Mouse (Mus musculus) neural tube, embryonic 13.5 days (tissue): ENCODE data around the gene Ifnz. TPM values are rescaled to one million over a fixed set of nuclear protein-coding genes. Genes with fewer than 3 reads are reported as not detected.
"Not testable (repeated sequence)": the region's sequence is repeated elsewhere in the genome, so short reads cannot be mapped to it uniquely, and the experiment has no call there.

Source experiments
- ATAC-seq: fragments of 200-750 bp; cut with Nextera tagmentation; 2 replicates; pipeline ENCODE4 v1.8.0; 2017; ENCODE audit warnings: low read depth, mild to moderate bottlenecking, moderate TSS enrichment, moderate library complexity
- H3K27ac ChIP-seq: fragments of 300-500 bp; sonication (generic); replicated peaks from 2 replicates; pipeline ENCODE4 v1.5.1; 2015; ENCODE audit warnings: moderate library complexity, mild to moderate bottlenecking, inconsistent platforms
- H3K27me3 ChIP-seq: fragments of 300-500 bp; sonication (generic); 2 replicates; pipeline ENCODE4 v1.6.1; 2015; ENCODE audit warnings: mild to moderate bottlenecking, inconsistent platforms
- H3K36me3 ChIP-seq: fragments of 300-500 bp; sonication (generic); 2 replicates; pipeline ENCODE4 v1.6.1; 2015; ENCODE audit warnings: mild to moderate bottlenecking, inconsistent platforms
- H3K4me1 ChIP-seq: fragments of 300-500 bp; sonication (generic); replicated peaks from 2 replicates; pipeline ENCODE4 v1.6.1; 2015; ENCODE audit warnings: inconsistent platforms
- H3K4me2 ChIP-seq: fragments of 300-500 bp; sonication (generic); 2 replicates; pipeline ENCODE4 v1.6.1; 2015; ENCODE audit warnings: inconsistent platforms, mild to moderate bottlenecking, moderate library complexity
- H3K4me3 ChIP-seq: fragments of 300-500 bp; sonication (generic); 2 replicates; pipeline ENCODE4 v1.5.1; 2015; ENCODE audit warnings: mild to moderate bottlenecking, inconsistent platforms
- H3K9ac ChIP-seq: fragments of 300-500 bp; sonication (generic); 2 replicates; pipeline ENCODE4 v1.6.1; 2015; ENCODE audit warnings: moderate library complexity, mild to moderate bottlenecking, inconsistent platforms
- H3K9me3 ChIP-seq: fragments of 300-500 bp; sonication (generic); 2 replicates; pipeline ENCODE4 v1.6.1; 2016; ENCODE audit warnings: inconsistent platforms
- WGBS: fragments of 180-500 bp; shearing (Covaris S2); methylation state at CpG from one replicate; pipeline ENCODE4 v1.1.7; 2015; 5-methylcytosine and 5-hydroxymethylcytosine counted together
- polyA plus RNA-seq: library from polyadenylated mRNA; unstranded; fragments of >200 nt; fragmentation: Nextera tagmentation; extraction: Ambion mirVana; gene quantifications from 2 replicates; pipeline ENCODE4 v1.2.1, GENCODE M21; 2015

Ifnz gene
- polyA plus RNA-seq, 1 experiment from 2014 or later, result not detected

- 3% methylated on average over 20 of the region's 28 CpGs for WGBS
- not testable (repeated sequence) for H3K9ac ChIP-seq, H3K36me3 ChIP-seq, H3K27ac ChIP-seq, ATAC-seq, H3K9me3 ChIP-seq, H3K27me3 ChIP-seq, H3K4me1 ChIP-seq
- peak overlapping the region; percentile 54 for H3K4me2 ChIP-seq
- peak overlapping the region; percentile 33 for H3K4me3 ChIP-seq
Observed at GRCm38 (mm10) chr4:88760431-88760830, 21.5 kb upstream of the Ifnz start.

GRCm38 (mm10) chr4:88761776-88762175 is 20.2 kb upstream of the Ifnz start:
- H3K4me2 ChIP-seq, H3K9me3 ChIP-seq, H3K27me3 ChIP-seq, H3K4me1 ChIP-seq, H3K4me3 ChIP-seq, H3K27ac ChIP-seq, H3K9ac ChIP-seq, ATAC-seq, H3K36me3 ChIP-seq: not testable (repeated sequence)
- WGBS, result 75% methylated on average over 6 of the region's 8 CpGs

GRCm38 (mm10) chr4:88762341-88762740 is 19.6 kb upstream of the Ifnz start:
- H3K27me3 ChIP-seq, H3K9ac ChIP-seq, H3K4me2 ChIP-seq, H3K4me1 ChIP-seq, H3K36me3 ChIP-seq, H3K9me3 ChIP-seq, H3K27ac ChIP-seq, H3K4me3 ChIP-seq, ATAC-seq: not testable (repeated sequence)
- WGBS, result 64% methylated on average over 9 of the region's 9 CpGs

GRCm38 (mm10) chr4:88763384-88764018 is 18.4 kb upstream of the Ifnz start:
- H3K9ac ChIP-seq, H3K4me1 ChIP-seq, H3K27me3 ChIP-seq, ATAC-seq, H3K36me3 ChIP-seq, H3K9me3 ChIP-seq, H3K27ac ChIP-seq: not testable (repeated sequence)
- WGBS, result 4% methylated on average over 26 of the region's 42 CpGs
- H3K4me3 ChIP-seq, result peak overlapping the region; percentile 35
- H3K4me2 ChIP-seq, result peak overlapping the region; percentile 55

- not testable (repeated sequence) for H3K4me1 ChIP-seq, H3K4me2 ChIP-seq, H3K9me3 ChIP-seq, ATAC-seq, H3K36me3 ChIP-seq, H3K4me3 ChIP-seq, H3K9ac ChIP-seq, H3K27me3 ChIP-seq, H3K27ac ChIP-seq
- no CpG with 5 or more reads among the region's 32 CpGs for WGBS
Observed at GRCm38 (mm10) chr4:88773534-88773933, 8.4 kb upstream of the Ifnz start, which contains the start of gene Gm13290. Gene Gm13290 (plus strand): TSS chr4:88773834.

- not testable (repeated sequence) for H3K27ac ChIP-seq, ATAC-seq, H3K9ac ChIP-seq, H3K27me3 ChIP-seq, H3K9me3 ChIP-seq, H3K36me3 ChIP-seq, H3K4me2 ChIP-seq, H3K4me3 ChIP-seq, H3K4me1 ChIP-seq
- no CpG with 5 or more reads among the region's 29 CpGs for WGBS
Observed at GRCm38 (mm10) chr4:88776622-88777021, 5.3 kb upstream of the Ifnz start, which contains the start of gene Gm13289. Gene Gm13289 (plus strand): TSS chr4:88776922.

GRCm38 (mm10) chr4:88779550-88779949 is 2.4 kb upstream of the Ifnz start, which contains the start of gene Gm13272:
Gene Gm13272 (plus strand): TSS chr4:88779850.
- not testable (repeated sequence) for H3K27ac ChIP-seq, ATAC-seq, H3K4me1 ChIP-seq, H3K9me3 ChIP-seq, H3K4me3 ChIP-seq, H3K36me3 ChIP-seq, H3K4me2 ChIP-seq, H3K9ac ChIP-seq, H3K27me3 ChIP-seq
- no CpG with 5 or more reads among the region's 29 CpGs for WGBS

GRCm38 (mm10) chr4:88780320-88780719 is 1.6 kb upstream of the Ifnz start:
- not testable (repeated sequence) for H3K4me1 ChIP-seq, H3K36me3 ChIP-seq, ATAC-seq, H3K27me3 ChIP-seq, H3K27ac ChIP-seq, H3K9ac ChIP-seq, H3K4me2 ChIP-seq, H3K9me3 ChIP-seq, H3K4me3 ChIP-seq
- 46% methylated on average over 16 of the region's 18 CpGs for WGBS

GRCm38 (mm10) chr4:88782335-88782734 is 404 bp downstream of the Ifnz start:
- H3K27ac ChIP-seq, H3K9ac ChIP-seq, H3K27me3 ChIP-seq, H3K9me3 ChIP-seq, H3K36me3 ChIP-seq, H3K4me1 ChIP-seq, ATAC-seq: not testable (repeated sequence)
- Histone ChIP-seq H3K4me3 (peak overlapping the region; percentile 19; the same call in 1 of the 2 replicates), H3K4me2 (peak overlapping the region; percentile 41)
- WGBS, result 0% methylated on average over 3 of the region's 31 CpGs

- H3K36me3 ChIP-seq, H3K4me2 ChIP-seq, H3K27me3 ChIP-seq, H3K4me1 ChIP-seq, H3K27ac ChIP-seq, H3K9me3 ChIP-seq, H3K9ac ChIP-seq, ATAC-seq, H3K4me3 ChIP-seq: not testable (repeated sequence)
- no CpG with 5 or more reads among the region's 27 CpGs for WGBS
Observed at GRCm38 (mm10) chr4:88785409-88785808, 3.5 kb downstream of the Ifnz start, which contains the start of gene Gm13276. Gene Gm13276 (plus strand): TSS chr4:88785709.

- H3K9me3 ChIP-seq, H3K36me3 ChIP-seq, H3K27me3 ChIP-seq, H3K4me2 ChIP-seq, ATAC-seq, H3K4me3 ChIP-seq, H3K4me1 ChIP-seq, H3K9ac ChIP-seq, H3K27ac ChIP-seq: not testable (repeated sequence)
- 0% methylated on average over 4 of the region's 28 CpGs for WGBS
Observed at GRCm38 (mm10) chr4:88788402-88788801, 6.5 kb downstream of the Ifnz start, which contains the start of gene Gm13277. Gene Gm13277 (plus strand): TSS chr4:88788632.

- WGBS, result no CpG with 5 or more reads among the region's 28 CpGs
- not testable (repeated sequence) for H3K4me1 ChIP-seq, H3K9me3 ChIP-seq, H3K36me3 ChIP-seq, H3K4me2 ChIP-seq, H3K27ac ChIP-seq, ATAC-seq, H3K9ac ChIP-seq, H3K4me3 ChIP-seq, H3K27me3 ChIP-seq
Observed at GRCm38 (mm10) chr4:88791250-88791649, 9.3 kb downstream of the Ifnz start, which contains the start of gene Gm13278. Gene Gm13278 (plus strand): TSS chr4:88791550.
